Mouse (Mus musculus) limb, embryonic 11.5 days (tissue): ENCODE results near the gene Fras1. TPM values are rescaled to one million over a fixed set of nuclear protein-coding genes. Genes with fewer than 3 reads are reported as not detected.

Source experiments
- ATAC-seq: fragments of 200-750 bp; cut with Nextera tagmentation; 2 replicates; pipeline ENCODE4 v1.8.0; 2017; ENCODE audit warnings: low read depth; ENCODE audit not compliant: insufficient number of reproducible peaks, low FRiP score, low TSS enrichment
- DNase-seq: peaks from one replicate; pipeline ENCODE4 v3.0.0-alpha.2; 2015; ENCODE audit warnings: low spot score
- H3K27ac ChIP-seq: fragments of 300-500 bp; sonication (generic); replicated peaks from 2 replicates; pipeline ENCODE4 v1.5.1; 2014; ENCODE audit warnings: low read depth, mild to moderate bottlenecking, low read length
- H3K27me3 ChIP-seq: fragments of 300-500 bp; sonication (generic); 2 replicates; pipeline ENCODE4 v1.6.1; 2014; ENCODE audit warnings: mild to moderate bottlenecking, low read length, mixed read lengths; ENCODE audit not compliant: control insufficient read depth, insufficient read depth
- H3K36me3 ChIP-seq: fragments of 300-500 bp; sonication (generic); 2 replicates; pipeline ENCODE4 v1.6.1; 2014; ENCODE audit warnings: mild to moderate bottlenecking, low read length, moderate library complexity, mixed read lengths; ENCODE audit not compliant: control insufficient read depth, insufficient read depth
- H3K4me1 ChIP-seq: fragments of 300-500 bp; sonication (generic); 2 replicates; pipeline ENCODE4 v1.6.1; 2014; ENCODE audit warnings: low read length, mixed read lengths; ENCODE audit not compliant: control insufficient read depth, insufficient read depth
- H3K4me2 ChIP-seq: fragments of 300-500 bp; sonication (generic); 2 replicates; pipeline ENCODE4 v1.6.1; 2014; ENCODE audit warnings: low read depth, mild to moderate bottlenecking, moderate library complexity; ENCODE audit not compliant: severe bottlenecking
- H3K4me3 ChIP-seq: fragments of 300-500 bp; sonication (generic); 2 replicates; pipeline ENCODE4 v1.5.1; 2014; ENCODE audit warnings: low read depth, low read length
- H3K9ac ChIP-seq: fragments of 300-500 bp; sonication (generic); 2 replicates; pipeline ENCODE4 v1.6.1; 2014; ENCODE audit warnings: mild to moderate bottlenecking, low read length
- H3K9me3 ChIP-seq: fragments of 300-500 bp; sonication (generic); 2 replicates; pipeline ENCODE4 v1.6.1; 2016; ENCODE audit warnings: low read length; ENCODE audit not compliant: control insufficient read depth
- WGBS: fragments of 180-500 bp; shearing (Covaris S2); extraction: QIAGEN DNeasy Blood & Tissue Kit; methylation state at CpG from one replicate; pipeline ENCODE4 v1.1.7; 2014; 5-methylcytosine and 5-hydroxymethylcytosine counted together
- polyA plus RNA-seq: library from polyadenylated mRNA; unstranded; fragments of >200 nt; fragmentation: Nextera tagmentation; extraction: Ambion mirVana; gene quantifications from 2 replicates; pipeline ENCODE4 v1.2.1, GENCODE M21; 2014

Fras1 gene
- polyA plus RNA-seq, 1 experiment from 2014 or later: 15.8 TPM

DNA sequence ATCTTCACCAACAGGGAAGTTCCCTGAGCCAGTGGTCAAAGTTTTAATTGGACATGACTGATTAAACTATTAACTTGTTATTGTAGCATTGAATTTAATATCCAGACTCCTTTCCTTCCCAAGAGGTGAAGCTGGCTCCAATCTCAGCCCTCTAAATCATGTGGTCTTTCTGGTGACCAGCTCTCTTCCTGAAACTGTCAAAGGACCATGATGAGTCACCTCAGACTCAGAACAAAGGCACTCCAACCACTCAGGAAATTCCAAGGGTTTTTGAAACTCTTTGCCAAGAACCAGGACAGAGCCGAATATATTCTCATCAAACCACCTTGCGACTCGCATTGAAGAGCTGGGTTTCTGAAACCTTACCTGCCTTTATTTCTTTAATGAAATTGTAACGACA lies 430.5 kb downstream of the Fras1 start:
- H3K9me3 ChIP-seq: no peaks in the 10 kb centered on the region
- H3K27ac ChIP-seq: no peak overlapping the region
- H3K27me3 ChIP-seq: no peaks in the 10 kb centered on the region
- H3K4me2 ChIP-seq: no peak overlapping the region
- ATAC-seq (no peak), DNase-seq (no peak)
- no peak overlapping the region for H3K9ac ChIP-seq
- H3K36me3 ChIP-seq: no peaks in the 10 kb centered on the region
- H3K4me3 ChIP-seq: no peak overlapping the region
- 79% methylated on average over 4 of the region's 4 CpGs for WGBS
- peaks cover 8% of the 10 kb centered on the region; the same call in 1 of the 2 replicates for H3K4me1 ChIP-seq

- Histone ChIP-seq H3K4me2 (no peak overlapping the region), H3K9ac (no peak overlapping the region), H3K27ac (no peak overlapping the region), H3K4me1 (peaks cover 8% of the 10 kb centered on the region; the same call in 1 of the 2 replicates), H3K4me3 (no peak overlapping the region), H3K36me3 (no peaks in the 10 kb centered on the region), H3K9me3 (no peaks in the 10 kb centered on the region), H3K27me3 (no peaks in the 10 kb centered on the region)
- ATAC-seq (no peak), DNase-seq (no peak)
- 75% methylated on average over 3 of the region's 3 CpGs for WGBS
These were observed 431.1 kb downstream of the Fras1 start for GRCm38 (mm10) chr5:96804813-96805212.

DNA sequence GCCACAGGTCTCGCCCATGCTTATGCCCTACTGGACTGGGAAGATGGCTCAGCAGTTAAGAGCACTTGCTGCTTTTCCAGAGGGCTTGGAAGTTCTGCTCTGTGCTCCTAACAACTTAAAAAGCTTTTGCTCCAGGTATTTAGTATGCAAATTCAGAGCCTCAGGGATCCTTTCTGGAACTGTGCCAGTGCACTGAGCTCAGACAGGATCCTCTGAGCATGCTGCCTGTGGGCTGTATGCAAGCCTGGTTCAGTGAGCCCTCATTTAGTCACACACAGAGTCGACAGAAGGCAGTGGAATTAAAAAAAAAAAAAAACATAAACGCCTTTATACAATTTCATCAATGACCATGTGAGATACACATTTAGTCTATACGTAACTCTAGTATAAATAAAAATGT lies 436.9 kb downstream of the Fras1 start:
- Histone ChIP-seq H3K27me3 (no peaks in the 10 kb centered on the region), H3K4me1 (no peaks in the 10 kb centered on the region), H3K9me3 (no peaks in the 10 kb centered on the region), H3K4me2 (no peak overlapping the region), H3K27ac (no peak overlapping the region), H3K9ac (no peak overlapping the region), H3K36me3 (no peaks in the 10 kb centered on the region), H3K4me3 (no peak overlapping the region)
- 79% methylated on average over 4 of the region's 4 CpGs for WGBS
- ATAC-seq (no peak), DNase-seq (no peak)

DNA sequence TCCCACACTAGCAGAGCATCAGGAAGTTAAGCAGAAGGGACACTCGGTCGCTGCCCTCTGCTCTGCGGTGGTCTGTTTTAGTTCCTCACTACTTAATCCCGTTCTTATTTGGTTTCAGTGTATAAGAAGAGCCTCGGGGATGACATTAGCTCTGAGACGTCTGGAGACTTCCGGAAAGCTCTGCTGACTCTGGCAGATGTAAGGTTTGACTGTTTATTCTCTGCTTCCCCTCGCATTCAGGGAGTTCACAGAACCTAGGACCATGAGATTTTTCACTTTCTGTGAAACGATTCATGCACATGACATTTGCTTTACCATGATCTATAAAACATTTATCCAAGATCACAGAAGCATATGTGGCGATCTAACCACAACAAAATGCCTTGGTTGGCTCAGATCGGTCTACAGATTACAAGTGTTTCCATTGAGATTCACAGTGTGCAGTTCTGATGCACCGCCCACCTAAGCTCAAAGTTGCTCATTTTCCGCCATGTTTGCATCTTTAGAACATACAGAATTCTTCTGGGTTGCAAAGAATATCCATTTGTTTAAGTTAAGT lies 451.1 kb downstream of the Fras1 start:
- ATAC-seq (no peak), DNase-seq (no peak)
- Histone ChIP-seq H3K9me3 (no peaks in the 10 kb centered on the region), H3K27me3 (no peaks in the 10 kb centered on the region), H3K4me2 (no peak overlapping the region), H3K27ac (no peak overlapping the region), H3K36me3 (no peaks in the 10 kb centered on the region), H3K4me3 (no peak overlapping the region), H3K9ac (no peak overlapping the region), H3K4me1 (no peaks in the 10 kb centered on the region)
- WGBS: 86% methylated on average over 13 of the region's 13 CpGs

DNA sequence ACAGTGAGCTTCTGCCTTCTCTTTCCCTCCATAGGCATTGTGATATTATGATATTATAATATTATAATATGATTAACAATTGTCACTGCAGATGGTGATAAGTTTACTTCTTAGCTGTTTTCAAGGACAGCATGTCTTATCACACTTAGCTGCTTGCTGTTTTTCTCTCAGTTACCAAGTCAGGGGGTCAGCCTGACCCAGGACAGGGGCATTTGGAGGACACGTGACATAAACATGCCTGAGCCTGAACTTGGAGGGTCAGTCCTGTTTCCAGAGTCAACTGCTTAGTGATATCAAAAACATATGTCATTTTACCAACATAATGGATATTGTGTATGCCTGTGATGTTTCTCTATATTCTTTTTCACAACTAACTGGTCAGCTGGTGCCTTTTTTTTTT lies 453.4 kb downstream of the Fras1 start:
- Histone ChIP-seq H3K4me1 (no peaks in the 10 kb centered on the region), H3K27me3 (no peaks in the 10 kb centered on the region), H3K27ac (no peak overlapping the region), H3K4me3 (no peak overlapping the region), H3K4me2 (no peak overlapping the region), H3K9me3 (no peaks in the 10 kb centered on the region), H3K36me3 (no peaks in the 10 kb centered on the region), H3K9ac (no peak overlapping the region)
- DNase-seq (no peak), ATAC-seq (no peak)
- WGBS: 49% methylated on average over 1 of the region's 1 CpGs

Other genes starting within 250 kb of the Fras1 start
- 12.6 and 15.2 TPM in 2 replicates for gene Cnot6l, start 209.8 kb upstream of the Fras1 start, polyA plus RNA-seq
- gene Mrpl1, start 164.5 kb upstream of the Fras1 start, polyA plus RNA-seq: 24.9 and 25.2 TPM in 2 replicates